Comparison of ENCODE assay signal across 9 mouse cellular contexts in genomic region chr4:149571209-149571608, GRCm38 (mm10). TPM values are rescaled to one million over a fixed set of nuclear protein-coding genes. Genes with fewer than 3 reads are reported as not detected.
DNase-seq lines count a peak whose midpoint lies in the region; ATAC-seq lines count a peak whose summit lies in the region.
"Had no signal": no experiment of that assay in that cellular context is flagged by ENCODE, and none has a peak within 500 bp of the region (broad histone marks: within the 10 kb centered on the region; RNA-seq: fewer than 3 reads in every experiment).

No protein-coding gene starts in this region.

- H3K4me1 ChIP-seq in embryonic facial prominence, embryonic 13.5 days = peaks cover 55% of the 10 kb centered on the region
- H3K4me1 ChIP-seq in intestine, embryonic 15.5 days (replicated peaks) = peaks cover 43% of the 10 kb centered on the region
- peaks cover 13% of the 10 kb centered on the region for H3K4me1 ChIP-seq in forebrain, embryonic 15.5 days
- peaks cover 9% of the 10 kb centered on the region for H3K4me1 ChIP-seq in midbrain, embryonic 11.5 days (ENCODE audit: control insufficient read depth, insufficient read depth, low read length)

- no peak overlapping the region for H3K4me2 ChIP-seq in embryonic facial prominence, embryonic 13.5 days
- H3K4me2 ChIP-seq in intestine, embryonic 15.5 days (replicated peaks) = no peak overlapping the region
- H3K4me2 ChIP-seq in forebrain, embryonic 15.5 days (replicated peaks) = no peak overlapping the region
- H3K4me2 ChIP-seq in midbrain, embryonic 11.5 days = no peak overlapping the region
- H3K4me2 ChIP-seq: midbrain, embryonic 15.5 days had no signal

- WGBS in embryonic facial prominence, embryonic 13.5 days = 71% methylated on average over 5 of the region's 5 CpGs
- 44% methylated on average over 5 of the region's 5 CpGs for WGBS in intestine, embryonic 15.5 days
- WGBS in forebrain, embryonic 15.5 days = 80% methylated on average over 5 of the region's 5 CpGs
- 85% methylated on average over 5 of the region's 5 CpGs for WGBS in midbrain, embryonic 11.5 days

- H3K36me3 ChIP-seq in embryonic facial prominence, embryonic 13.5 days = no peaks in the 10 kb centered on the region
- H3K36me3 ChIP-seq in intestine, embryonic 15.5 days = no peaks in the 10 kb centered on the region
- H3K36me3 ChIP-seq in forebrain, embryonic 15.5 days = no peaks in the 10 kb centered on the region
- no peaks in the 10 kb centered on the region for H3K36me3 ChIP-seq in midbrain, embryonic 11.5 days (ENCODE audit: control insufficient read depth, insufficient read depth, low read length)
- H3K36me3 ChIP-seq: midbrain, embryonic 15.5 days had no signal

- H3K9ac ChIP-seq in embryonic facial prominence, embryonic 13.5 days = no peak overlapping the region
- H3K9ac ChIP-seq in intestine, embryonic 15.5 days = no peak overlapping the region
- no peak overlapping the region for H3K9ac ChIP-seq in forebrain, embryonic 15.5 days (replicated peaks)
- H3K9ac ChIP-seq in midbrain, embryonic 11.5 days (ENCODE audit: low read length) = no peak overlapping the region
- H3K9ac ChIP-seq: midbrain, embryonic 15.5 days had no signal

- DNase-seq in kidney, adult 8-10 months = peak; percentile 18 to 28
- no peak for DNase-seq in kidney, postnatal 10 days
- DNase-seq in lung, postnatal 14 days = peak; percentile 52
- no peak for DNase-seq in spleen, postnatal 4 days (ENCODE audit: low spot score in 2 of 2)
- DNase-seq in midbrain, embryonic 11.5 days (ENCODE audit: low spot score, missing footprints) = no peak

- H3K27me3 ChIP-seq in embryonic facial prominence, embryonic 13.5 days = peaks cover 4% of the 10 kb centered on the region; the same call in 1 of the 2 replicates
- H3K27me3 ChIP-seq in intestine, embryonic 15.5 days (replicated peaks) = no peaks in the 10 kb centered on the region
- H3K27me3 ChIP-seq in forebrain, embryonic 15.5 days = no peaks in the 10 kb centered on the region
- no peaks in the 10 kb centered on the region for H3K27me3 ChIP-seq in midbrain, embryonic 11.5 days (ENCODE audit: control insufficient read depth, insufficient read depth, low read length)
- H3K27me3 ChIP-seq: midbrain, embryonic 15.5 days had no signal

- H3K4me3 ChIP-seq in embryonic facial prominence, embryonic 13.5 days = no peak overlapping the region
- H3K4me3 ChIP-seq in intestine, embryonic 15.5 days (replicated peaks) = no peak overlapping the region
- H3K4me3 ChIP-seq in forebrain, embryonic 15.5 days = no peak overlapping the region
- no peak overlapping the region for H3K4me3 ChIP-seq in midbrain, embryonic 11.5 days (ENCODE audit: low read depth, low read length)
- H3K4me3 ChIP-seq: midbrain, embryonic 15.5 days had no signal

- no peak for ATAC-seq in embryonic facial prominence, embryonic 13.5 days (ENCODE audit: insufficient number of reproducible peaks, insufficient read depth, low FRiP score, low TSS enrichment, low read depth)
- ATAC-seq in intestine, embryonic 15.5 days = peak; percentile 21
- no peak for ATAC-seq in forebrain, embryonic 15.5 days (replicated peaks)
- ATAC-seq in midbrain, embryonic 11.5 days (ENCODE audit: low FRiP score) = no peak
- ATAC-seq: midbrain, embryonic 15.5 days had no signal

- peak overlapping the region; percentile 69 for H3K27ac ChIP-seq in embryonic facial prominence, embryonic 13.5 days
- no peak overlapping the region for H3K27ac ChIP-seq in intestine, embryonic 15.5 days
- no peak overlapping the region for H3K27ac ChIP-seq in forebrain, embryonic 15.5 days (replicated peaks)
- H3K27ac ChIP-seq in midbrain, embryonic 11.5 days (ENCODE audit: low read depth, low read length) = no peak overlapping the region
- H3K27ac ChIP-seq: midbrain, embryonic 15.5 days had no signal

- no peaks in the 10 kb centered on the region for H3K9me3 ChIP-seq in embryonic facial prominence, embryonic 13.5 days
- no peaks in the 10 kb centered on the region for H3K9me3 ChIP-seq in intestine, embryonic 15.5 days
- H3K9me3 ChIP-seq in forebrain, embryonic 15.5 days = no peaks in the 10 kb centered on the region
- H3K9me3 ChIP-seq in midbrain, embryonic 11.5 days (ENCODE audit: control insufficient read depth, low read length) = no peaks in the 10 kb centered on the region
- H3K9me3 ChIP-seq: midbrain, embryonic 15.5 days had no signal

RNA-seq across cellular contexts. Expression of gene Clstn1, which starts 15.1 kb away (rescaled TPM):
- polyA plus RNA-seq in embryonic facial prominence, embryonic 13.5 days (2015; fragmentation: Nextera tagmentation; extraction: Ambion mirVana) = 21.5 and 51.2 TPM in 2 replicates
- polyA plus RNA-seq in intestine, embryonic 15.5 days (2015; fragmentation: Nextera tagmentation; extraction: Ambion mirVana) = 40.9 and 42.4 TPM in 2 replicates
- 107 and 111 TPM in 2 replicates for polyA plus RNA-seq in forebrain, embryonic 15.5 days (2015; fragmentation: Nextera tagmentation; extraction: Ambion mirVana)
- polyA plus RNA-seq in midbrain, embryonic 11.5 days (2014; fragmentation: Nextera tagmentation; extraction: Ambion mirVana) = 34.3 and 41.8 TPM in 2 replicates

RNA-seq across cellular contexts. Expression of gene Ctnnbip1, which starts 53.2 kb away (rescaled TPM):
- 65.4 and 65.6 TPM in 2 replicates for polyA plus RNA-seq in embryonic facial prominence, embryonic 13.5 days (2015; fragmentation: Nextera tagmentation; extraction: Ambion mirVana)
- 41.7 and 43.8 TPM in 2 replicates for polyA plus RNA-seq in intestine, embryonic 15.5 days (2015; fragmentation: Nextera tagmentation; extraction: Ambion mirVana)
- 98.1 and 113 TPM in 2 replicates for polyA plus RNA-seq in forebrain, embryonic 15.5 days (2015; fragmentation: Nextera tagmentation; extraction: Ambion mirVana)
- 55.9 and 59.4 TPM in 2 replicates for polyA plus RNA-seq in midbrain, embryonic 11.5 days (2014; fragmentation: Nextera tagmentation; extraction: Ambion mirVana)

Comparison
In these comparisons a context has a peak if more than half of its experiments do, and no peak if none do; other contexts are left out.
1. DNase-seq: peak in kidney, adult 8-10 months (2 of 2) and lung, postnatal 14 days (single experiment); none in kidney, postnatal 10 days (single experiment), spleen, postnatal 4 days (0 of 2) and midbrain, embryonic 11.5 days (single experiment).